Mouse (Mus musculus) liver, embryonic 14.5 days (tissue): Measurements from ENCODE around the gene Cc2d2b. TPM values are rescaled to one million over a fixed set of nuclear protein-coding genes. Genes with fewer than 3 reads are reported as not detected.

ENCODE experiments used
- ATAC-seq: fragments of 200-750 bp; cut with Nextera tagmentation; 2 replicates; pipeline ENCODE4 v1.8.0; 2017; ENCODE audit warnings: moderate number of reproducible peaks, mild to moderate bottlenecking, moderate library complexity; ENCODE audit not compliant: insufficient read depth
- DNase-seq, 3 experiments: peaks; one replicate each; pipeline ENCODE4 v3.0.0-alpha.2; 2012 to 2013; ENCODE audit warnings: low read depth in 3 of 3, low spot score in 3 of 3
- H3K27ac ChIP-seq: fragments of 300-500 bp; sonication (generic); 2 replicates; pipeline ENCODE4 v1.5.1; 2014; ENCODE audit warnings: moderate library complexity, mild to moderate bottlenecking, control low read depth, inconsistent platforms
- H3K27me3 ChIP-seq: fragments of 300-500 bp; sonication (generic); 2 replicates; pipeline ENCODE4 v1.6.1; 2014; ENCODE audit warnings: mild to moderate bottlenecking, low read length, moderate library complexity; ENCODE audit not compliant: control insufficient read depth, insufficient read depth
- H3K36me3 ChIP-seq: fragments of 300-500 bp; sonication (generic); replicated peaks from 2 replicates; pipeline ENCODE4 v1.6.1; 2014; ENCODE audit warnings: low read depth; ENCODE audit not compliant: control insufficient read depth, insufficient read depth
- H3K4me1 ChIP-seq, 2 experiments: fragments of 200-500 bp in 1 of 2; fragments of 300-500 bp in 1 of 2; sonication (generic) in 1 of 2; replicated peaks; 2 replicates each; pipeline ENCODE4 v1.6.1; 2012 to 2014; ENCODE audit warnings: antibody characterized with exemption in 1 of 2, inconsistent platforms in 1 of 2, low read length in 1 of 2; ENCODE audit not compliant: control insufficient read depth in 2 of 2, insufficient read depth in 2 of 2
- H3K4me2 ChIP-seq: fragments of 300-500 bp; sonication (generic); 2 replicates; pipeline ENCODE4 v1.6.1; 2014; ENCODE audit warnings: low read depth, mild to moderate bottlenecking, control low read depth, moderate library complexity
- H3K4me3 ChIP-seq, 2 experiments: fragments of 200-500 bp in 1 of 2; fragments of 300-500 bp in 1 of 2; sonication (generic) in 1 of 2; 2 replicates each; pipeline ENCODE4 v1.5.1; 2012 to 2014; ENCODE audit warnings: low read depth in 2 of 2, low read length in 2 of 2, mild to moderate bottlenecking in 2 of 2, control low read depth in 1 of 2, inconsistent platforms in 1 of 2, moderate library complexity in 1 of 2; ENCODE audit not compliant: insufficient read depth in 1 of 2
- H3K9ac ChIP-seq: fragments of 300-500 bp; sonication (generic); replicated peaks from 2 replicates; pipeline ENCODE4 v1.6.1; 2014; ENCODE audit warnings: mild to moderate bottlenecking, control low read depth, moderate library complexity
- H3K9me3 ChIP-seq: fragments of 300-500 bp; sonication (generic); 2 replicates; pipeline ENCODE4 v1.6.1; 2016; ENCODE audit warnings: low read length, mixed read lengths; ENCODE audit not compliant: control insufficient read depth
- CTCF ChIP-seq: IDR thresholded peaks from 2 replicates; pipeline ENCODE4 v1.5.1; 2016; ENCODE audit warnings: antibody characterized with exemption, low read depth, control low read depth
- EP300 ChIP-seq: IDR thresholded peaks from 2 replicates; pipeline ENCODE4 v1.6.1; 2016; ENCODE audit warnings: antibody characterized with exemption, low read depth
- WGBS: fragments of 180-500 bp; shearing (Covaris S2); extraction: QIAGEN DNeasy Blood & Tissue Kit; methylation state at CpG from one replicate; pipeline ENCODE4 v1.1.7; 2014; ENCODE audit not compliant: insufficient replicate concordance; 5-methylcytosine and 5-hydroxymethylcytosine counted together
- polyA plus RNA-seq, 2 experiments: library from polyadenylated mRNA; depleted of rRNA in 1 of 2; stranded (reverse) in 1 of 2; unstranded in 1 of 2; fragments of >200 nt; fragmentation: Nextera tagmentation in 1 of 2; extraction: Ambion mirVana in 1 of 2; gene quantifications; 2 replicates each; pipeline versions ENCODE4 v1.2.1 to v1.2.3; 2012 to 2014

Cc2d2b gene
- polyA plus RNA-seq, 2 experiments = 0.38 to 1.1 TPM

GRCm38 (mm10) chr19:40726148-40726547, 22.4 kb upstream of the Cc2d2b start:
- H3K4me3 ChIP-seq = no peak overlapping the region
- H3K36me3 ChIP-seq = no peaks in the 10 kb centered on the region
- H3K4me2 ChIP-seq = no peak overlapping the region
- DNase-seq (no peak), ATAC-seq (no peak)
- H3K4me1 ChIP-seq = 0 out of 4 replicates have a peak, but pooled peaks cover 0 to 3% of the 10 kb centered on the region in 2 experiments
- H3K27me3 ChIP-seq = no peaks in the 10 kb centered on the region
- H3K9me3 ChIP-seq = no peaks in the 10 kb centered on the region
- WGBS = 59% methylated on average over 4 of the region's 4 CpGs
- TF ChIP-seq CTCF (no peak), EP300 (no peak)
- no peak overlapping the region for H3K9ac ChIP-seq
- H3K27ac ChIP-seq = no peak overlapping the region

GRCm38 (mm10) chr19:40726614-40727013, 21.9 kb upstream of the Cc2d2b start:
- WGBS = 44% methylated on average over 2 of the region's 2 CpGs
- Histone ChIP-seq H3K9ac (no peak overlapping the region), H3K27ac (no peak overlapping the region), H3K4me1 (0 out of 4 replicates have a peak, but pooled peaks cover 0 to 3% of the 10 kb centered on the region in 2 experiments), H3K4me2 (no peak overlapping the region), H3K27me3 (no peaks in the 10 kb centered on the region), H3K36me3 (no peaks in the 10 kb centered on the region), H3K4me3 (no peak overlapping the region), H3K9me3 (no peaks in the 10 kb centered on the region)
- no peak for DNase-seq
- TF ChIP-seq CTCF = no peak
- TF ChIP-seq EP300 = no peak
- ATAC-seq = no peak

DNA sequence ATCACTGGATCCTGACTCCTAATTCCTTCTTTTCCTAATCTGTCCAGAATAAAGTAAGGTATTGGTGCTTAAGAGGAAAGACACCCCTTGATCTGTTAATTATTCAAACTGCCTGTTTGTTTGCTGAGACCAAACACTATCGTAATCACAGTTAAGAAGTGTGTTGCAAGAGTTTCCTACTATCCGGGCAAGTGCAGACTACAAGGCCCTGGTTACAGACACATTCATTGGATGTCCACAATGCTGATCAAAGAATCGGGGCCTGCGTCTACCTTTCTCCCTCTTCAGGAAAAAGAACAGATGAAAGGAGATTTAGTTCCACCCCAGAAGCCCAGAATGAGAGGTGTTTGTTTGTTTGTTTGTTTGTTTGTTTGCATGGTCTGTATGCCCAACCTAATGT, 20.3 kb upstream of the Cc2d2b start:
- TF ChIP-seq CTCF = no peak
- TF ChIP-seq EP300 = no peak
- Histone ChIP-seq H3K4me1 (0 out of 4 replicates have a peak, but pooled peaks cover 0 to 3% of the 10 kb centered on the region in 2 experiments), H3K4me2 (no peak overlapping the region), H3K9me3 (no peaks in the 10 kb centered on the region), H3K36me3 (no peaks in the 10 kb centered on the region), H3K9ac (no peak overlapping the region), H3K27me3 (no peaks in the 10 kb centered on the region), H3K27ac (no peak overlapping the region), H3K4me3 (no peak overlapping the region)
- no peak for ATAC-seq
- WGBS = 64% methylated on average over 4 of the region's 4 CpGs
- no peak for DNase-seq

DNA sequence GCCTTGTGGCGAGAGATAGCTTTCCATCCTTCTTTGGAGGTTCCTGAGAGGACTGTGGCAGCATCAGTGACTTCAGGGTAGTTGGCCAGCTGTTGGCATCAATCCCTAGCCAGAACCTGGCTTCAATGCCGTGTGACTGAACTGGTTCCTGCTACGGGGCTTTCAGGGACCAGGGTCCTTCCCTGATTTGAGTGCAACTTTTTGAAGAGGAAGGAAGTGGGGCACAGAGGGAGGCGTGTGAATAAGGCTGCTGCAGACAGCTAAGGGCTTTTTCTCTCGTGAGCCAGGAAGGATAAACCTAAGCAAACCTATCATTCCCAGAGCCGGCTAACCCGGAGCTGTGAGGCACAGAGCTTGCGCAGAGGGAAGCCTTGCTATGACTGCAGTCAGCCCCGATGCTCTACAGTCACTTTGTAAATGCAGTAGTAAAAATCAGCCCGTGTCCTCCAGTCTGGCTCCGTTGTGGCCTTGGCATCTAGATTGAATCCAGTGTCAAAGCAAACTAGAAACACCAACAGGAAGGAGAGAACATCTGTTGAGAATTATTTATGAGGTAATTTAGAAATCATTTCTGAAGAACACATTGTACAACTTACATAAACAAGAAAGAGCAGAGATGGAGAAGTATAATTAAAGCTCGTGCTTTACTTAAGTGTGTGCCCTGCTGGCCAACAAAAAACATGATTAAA, 19.7 kb upstream of the Cc2d2b start:
- no peak for DNase-seq
- H3K4me3 ChIP-seq = no peak overlapping the region
- H3K4me1 ChIP-seq = 0 out of 4 replicates have a peak, but pooled peaks cover 0 to 3% of the 10 kb centered on the region in 2 experiments
- 23% methylated on average over 12 of the region's 12 CpGs for WGBS
- H3K9me3 ChIP-seq = no peaks in the 10 kb centered on the region
- no peaks in the 10 kb centered on the region for H3K27me3 ChIP-seq
- no peak overlapping the region for H3K27ac ChIP-seq
- no peaks in the 10 kb centered on the region for H3K36me3 ChIP-seq
- no peak for TF ChIP-seq EP300
- no peak for TF ChIP-seq CTCF
- no peak overlapping the region for H3K4me2 ChIP-seq
- H3K9ac ChIP-seq = no peak overlapping the region
- no peak for ATAC-seq

DNA sequence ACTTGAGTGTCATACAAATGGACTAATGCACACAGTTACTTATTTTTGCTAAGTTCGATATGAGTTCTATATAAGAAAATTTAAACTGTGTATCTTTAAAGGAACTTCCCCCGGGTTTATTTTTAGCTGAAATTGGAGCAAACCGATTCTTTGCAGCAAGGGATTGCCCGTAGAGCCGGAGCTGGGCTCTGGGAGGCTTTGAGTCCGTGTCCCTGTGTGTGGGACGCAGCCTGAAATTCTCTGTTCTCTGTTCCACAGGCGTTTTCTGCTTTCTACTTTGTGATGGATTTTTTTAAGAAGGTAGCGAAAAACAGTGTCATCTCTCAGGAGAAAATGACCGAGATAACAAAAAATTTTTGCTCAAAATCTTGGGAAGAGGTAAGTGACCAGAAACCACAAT, 15.1 kb upstream of the Cc2d2b start:
- Histone ChIP-seq H3K36me3 (no peaks in the 10 kb centered on the region), H3K4me3 (no peak overlapping the region), H3K9ac (no peak overlapping the region), H3K27me3 (no peaks in the 10 kb centered on the region), H3K9me3 (no peaks in the 10 kb centered on the region), H3K4me2 (no peak overlapping the region), H3K27ac (no peak overlapping the region), H3K4me1 (0 out of 4 replicates have a peak, but pooled peaks cover 0 to 3% of the 10 kb centered on the region in 2 experiments)
- ATAC-seq = no peak
- DNase-seq = no peak
- TF ChIP-seq CTCF = no peak
- TF ChIP-seq EP300 = no peak
- WGBS = 56% methylated on average over 10 of the region's 10 CpGs
